Mouse (Mus musculus): ENCODE measurements around the gene Slc26a10. TPM values are rescaled to one million over a fixed set of nuclear protein-coding genes. Genes with fewer than 3 reads are reported as not detected.

Gene Slc26a10
- total and polyA plus RNA-seq, 3 experiments, result 13.2 to 40.5 (median 14.7) TPM

DNA sequence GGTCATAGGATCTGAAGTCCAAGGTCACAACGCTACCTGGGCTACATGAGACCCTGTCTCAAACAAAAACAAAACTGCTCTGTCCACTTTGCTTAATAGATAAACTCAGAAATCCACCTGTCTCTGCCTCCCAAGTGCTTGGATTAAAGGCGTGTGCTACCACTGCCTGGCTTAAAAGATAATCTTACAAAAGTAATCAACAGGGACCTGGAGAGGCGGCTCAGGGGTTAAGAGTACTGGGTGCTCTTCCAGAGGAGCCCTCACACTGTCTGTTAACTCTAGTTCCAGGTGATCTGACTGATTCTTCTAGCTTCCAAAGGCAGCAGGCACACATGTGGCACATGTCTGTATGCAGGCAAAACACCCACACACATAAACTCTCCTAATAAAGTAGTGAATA, 22.7 kb upstream of the Slc26a10 start:
- H3K27ac ChIP-seq, result no peak overlapping the region
- intact Hi-C loops (cut with DNase I), result no loop called here
- H3K9ac ChIP-seq (ENCODE audit: low read depth, low read length), result no peak overlapping the region
- H3K27me3 ChIP-seq (ENCODE audit: control insufficient read depth, insufficient read depth, low read length), result no peaks in the 10 kb centered on the region
- no peaks in the 10 kb centered on the region for H3K79me2 ChIP-seq (replicated peaks; ENCODE audit: control insufficient read depth, insufficient read depth, low read length)
- DNase-seq, result no peak
- H3K4me3 ChIP-seq, result no peak overlapping the region
- TF ChIP-seq CTCF (IDR thresholded peaks at IDR 0.05) (no peak), POLR2A (IDR thresholded peaks at IDR 0.05; ENCODE audit: insufficient read depth, low read depth, low read length) (no peak), EP300 (IDR thresholded peaks at IDR 0.05; ENCODE audit: insufficient read depth, low read depth, low read length) (no peak)
- no peaks in the 10 kb centered on the region for H3K36me3 ChIP-seq (ENCODE audit: control insufficient read depth, insufficient read depth, low read length)
- 93% methylated on average over 3 of the region's 3 CpGs for WGBS
- no peaks in the 10 kb centered on the region for H3K4me1 ChIP-seq (ENCODE audit: control insufficient read depth, insufficient read depth, low read length)

DNA sequence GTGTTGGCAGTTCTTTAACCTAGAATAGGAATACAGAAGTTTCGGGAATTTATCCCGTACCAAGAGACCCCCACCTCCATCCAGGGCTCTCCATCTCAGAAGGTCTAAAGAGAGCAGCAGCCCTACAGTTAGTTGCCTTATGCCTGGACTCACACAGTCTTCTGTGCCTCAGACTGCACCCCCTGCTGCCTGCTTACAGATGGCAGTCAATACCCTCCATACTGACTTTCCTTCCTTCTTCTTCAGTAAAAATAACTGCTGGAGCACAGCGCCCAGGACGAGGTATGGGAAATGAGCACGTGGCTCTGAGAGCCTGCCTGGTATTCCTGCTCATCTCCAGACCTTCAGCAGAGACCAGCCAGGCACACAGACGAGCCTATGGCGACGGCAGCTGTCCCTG, 19.8 kb upstream of the Slc26a10 start:
- Histone ChIP-seq H3K79me2 (replicated peaks; ENCODE audit: control insufficient read depth, insufficient read depth, low read length) (no peaks in the 10 kb centered on the region), H3K4me1 (ENCODE audit: control insufficient read depth, insufficient read depth, low read length) (peaks cover 1% of the 10 kb centered on the region; the same call in 1 of the 2 replicates), H3K9ac (ENCODE audit: low read depth, low read length) (no peak overlapping the region), H3K27ac (no peak overlapping the region), H3K4me3 (no peak overlapping the region), H3K27me3 (ENCODE audit: control insufficient read depth, insufficient read depth, low read length) (no peaks in the 10 kb centered on the region), H3K36me3 (ENCODE audit: control insufficient read depth, insufficient read depth, low read length) (no peaks in the 10 kb centered on the region)
- TF ChIP-seq EP300 (IDR thresholded peaks at IDR 0.05; ENCODE audit: insufficient read depth, low read depth, low read length) (no peak), POLR2A (IDR thresholded peaks at IDR 0.05; ENCODE audit: insufficient read depth, low read depth, low read length) (no peak), CTCF (IDR thresholded peaks at IDR 0.05) (no peak)
- WGBS, result 72% methylated on average over 8 of the region's 8 CpGs
- intact Hi-C loops (cut with DNase I), result no loop called here
- no peak for DNase-seq

DNA sequence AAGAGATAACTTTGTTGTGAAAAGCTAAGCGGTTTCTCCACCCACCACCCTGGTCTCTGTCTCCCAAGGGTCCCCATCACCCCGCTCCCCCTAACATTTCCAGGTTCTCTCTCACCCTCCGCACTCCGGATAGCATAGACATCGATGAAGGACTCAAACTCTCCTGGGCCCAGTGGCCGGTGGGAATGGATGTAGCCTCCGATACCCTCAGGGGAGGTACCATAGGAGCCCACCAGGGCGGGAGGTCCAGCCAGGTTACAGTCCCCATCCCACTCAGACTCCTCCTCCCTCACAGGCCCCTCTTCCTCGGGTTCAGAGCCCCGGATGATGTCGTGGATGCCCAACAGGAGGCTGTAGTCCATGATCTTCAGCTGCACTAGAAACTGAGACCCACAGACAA, 19.0 kb upstream of the Slc26a10 start:
- peaks cover 1% of the 10 kb centered on the region; the same call in 1 of the 2 replicates for H3K4me1 ChIP-seq (ENCODE audit: control insufficient read depth, insufficient read depth, low read length)
- peak; percentile 7; the same call in 1 of the 2 replicates for TF ChIP-seq POLR2A (IDR thresholded peaks at IDR 0.05; ENCODE audit: insufficient read depth, low read depth, low read length)
- TF ChIP-seq EP300 (IDR thresholded peaks at IDR 0.05; ENCODE audit: insufficient read depth, low read depth, low read length), result no peak
- H3K27me3 ChIP-seq (ENCODE audit: control insufficient read depth, insufficient read depth, low read length), result no peaks in the 10 kb centered on the region
- no peaks in the 10 kb centered on the region for H3K79me2 ChIP-seq (replicated peaks; ENCODE audit: control insufficient read depth, insufficient read depth, low read length)
- WGBS, result 84% methylated on average over 11 of the region's 11 CpGs
- no peak overlapping the region for H3K9ac ChIP-seq (ENCODE audit: low read depth, low read length)
- no peak for DNase-seq
- H3K4me3 ChIP-seq, result no peak overlapping the region
- intact Hi-C loops (cut with DNase I), result no loop called here
- no peaks in the 10 kb centered on the region for H3K36me3 ChIP-seq (ENCODE audit: control insufficient read depth, insufficient read depth, low read length)
- H3K27ac ChIP-seq, result no peak overlapping the region

- peak in 1 of 2 experiments; percentile 21 for DNase-seq
- intact Hi-C loops (cut with DNase I), result no loop called here
- WGBS, result 61% methylated on average over 5 of the region's 5 CpGs
- peak; percentile 19; the same call in 1 of the 2 replicates for TF ChIP-seq POLR2A (IDR thresholded peaks at IDR 0.05; ENCODE audit: insufficient read depth, low read depth, low read length)
- no peak for TF ChIP-seq EP300 (IDR thresholded peaks at IDR 0.05; ENCODE audit: insufficient read depth, low read depth, low read length)
- Histone ChIP-seq H3K36me3 (ENCODE audit: control insufficient read depth, insufficient read depth, low read length) (no peaks in the 10 kb centered on the region), H3K4me3 (no peak overlapping the region), H3K4me1 (ENCODE audit: control insufficient read depth, insufficient read depth, low read length) (peaks cover 1% of the 10 kb centered on the region; the same call in 1 of the 2 replicates), H3K9ac (ENCODE audit: low read depth, low read length) (no peak overlapping the region), H3K79me2 (replicated peaks; ENCODE audit: control insufficient read depth, insufficient read depth, low read length) (no peaks in the 10 kb centered on the region), H3K27me3 (ENCODE audit: control insufficient read depth, insufficient read depth, low read length) (no peaks in the 10 kb centered on the region), H3K27ac (no peak overlapping the region)
Observed at GRCm38 (mm10) chr10:127199068-127199467, 18.6 kb upstream of the Slc26a10 start.

- Histone ChIP-seq H3K36me3 (ENCODE audit: control insufficient read depth, insufficient read depth, low read length) (no peaks in the 10 kb centered on the region), H3K4me3 (no peak overlapping the region), H3K4me1 (ENCODE audit: control insufficient read depth, insufficient read depth, low read length) (peaks cover 1% of the 10 kb centered on the region; the same call in 1 of the 2 replicates), H3K27me3 (ENCODE audit: control insufficient read depth, insufficient read depth, low read length) (no peaks in the 10 kb centered on the region), H3K79me2 (replicated peaks; ENCODE audit: control insufficient read depth, insufficient read depth, low read length) (no peaks in the 10 kb centered on the region), H3K9ac (ENCODE audit: low read depth, low read length) (no peak overlapping the region), H3K27ac (peak overlapping the region; percentile 9)
- TF ChIP-seq CTCF (IDR thresholded peaks at IDR 0.05), result no peak
- TF ChIP-seq POLR2A (IDR thresholded peaks at IDR 0.05; ENCODE audit: insufficient read depth, low read depth, low read length), result no peak
- TF ChIP-seq EP300 (IDR thresholded peaks at IDR 0.05; ENCODE audit: insufficient read depth, low read depth, low read length), result no peak
- WGBS, result 47% methylated on average over 2 of the region's 2 CpGs
- peak in 1 of 2 experiments; percentile 22 for DNase-seq
- intact Hi-C loops (cut with DNase I), result no loop called here
Observed at GRCm38 (mm10) chr10:127198492-127198891, 18.0 kb upstream of the Slc26a10 start.

GRCm38 (mm10) chr10:127197505-127198110, 17.2 kb upstream of the Slc26a10 start:
- DNase-seq, result peak in 1 of 2 experiments; percentile 18
- 71% methylated on average over 11 of the region's 11 CpGs for WGBS
- Histone ChIP-seq H3K27me3 (ENCODE audit: control insufficient read depth, insufficient read depth, low read length) (no peaks in the 10 kb centered on the region), H3K36me3 (ENCODE audit: control insufficient read depth, insufficient read depth, low read length) (no peaks in the 10 kb centered on the region), H3K4me1 (ENCODE audit: control insufficient read depth, insufficient read depth, low read length) (peaks cover 1% of the 10 kb centered on the region; the same call in 1 of the 2 replicates), H3K9ac (ENCODE audit: low read depth, low read length) (no peak overlapping the region), H3K4me3 (no peak overlapping the region), H3K27ac (peak overlapping the region; percentile 91), H3K79me2 (replicated peaks; ENCODE audit: control insufficient read depth, insufficient read depth, low read length) (no peaks in the 10 kb centered on the region)
- TF ChIP-seq CTCF (IDR thresholded peaks at IDR 0.05), result no peak
- no peak for TF ChIP-seq POLR2A (IDR thresholded peaks at IDR 0.05; ENCODE audit: insufficient read depth, low read depth, low read length)
- TF ChIP-seq EP300 (IDR thresholded peaks at IDR 0.05; ENCODE audit: insufficient read depth, low read depth, low read length), result no peak
- intact Hi-C loops (cut with DNase I), result no loop called here
